Comparison of ENCODE assay signal across 11 mouse cellular contexts in genomic region chr5:3395020-3395419, GRCm38 (mm10). TPM values are rescaled to one million over a fixed set of nuclear protein-coding genes. Genes with fewer than 3 reads are reported as not detected.
A peak's percentile ranks its signal among the peaks of the same experiment; 100 is the strongest.
DNase-seq lines count a peak whose midpoint lies in the region; ATAC-seq lines count a peak whose summit lies in the region.
"Had no signal": no experiment of that assay in that cellular context is flagged by ENCODE, and none has a peak within 500 bp of the region (broad histone marks: within the 10 kb centered on the region; RNA-seq: fewer than 3 reads in every experiment).

No protein-coding gene starts in this region.

- ATAC-seq in neural tube, embryonic 11.5 days (ENCODE audit: insufficient read depth, low FRiP score, low TSS enrichment), result peak; percentile 77; the same call in 1 of the 2 replicates
- ATAC-seq in neural tube, embryonic 15.5 days (ENCODE audit: low FRiP score), result no peak
- ATAC-seq in megakaryocyte, adult 5-6 weeks (ENCODE audit: poor library complexity, severe bottlenecking), result peak; percentile 43; the same call in 1 of the 2 replicates

- H3K4me1 ChIP-seq in neural tube, embryonic 11.5 days (ENCODE audit: control insufficient read depth, insufficient read depth, low read length), result 0 out of 2 replicates have a peak, but pooled peaks cover 9% of the 10 kb centered on the region
- peaks cover 8% of the 10 kb centered on the region; the same call in 1 of the 2 replicates for H3K4me1 ChIP-seq in neural tube, embryonic 15.5 days
- H3K4me1 ChIP-seq: embryonic facial prominence, embryonic 15.5 days had no signal

- H3K4me2 ChIP-seq in neural tube, embryonic 11.5 days (ENCODE audit: low read depth), result no peak overlapping the region
- H3K4me2 ChIP-seq in neural tube, embryonic 15.5 days, result no peak overlapping the region
- H3K4me2 ChIP-seq: embryonic facial prominence, embryonic 15.5 days had no signal

- no peak overlapping the region for H3K9ac ChIP-seq in neural tube, embryonic 11.5 days (ENCODE audit: low read length)
- H3K9ac ChIP-seq in neural tube, embryonic 15.5 days (replicated peaks), result no peak overlapping the region
- H3K9ac ChIP-seq: embryonic facial prominence, embryonic 15.5 days had no signal

- no peaks in the 10 kb centered on the region for H3K9me3 ChIP-seq in neural tube, embryonic 11.5 days (ENCODE audit: control insufficient read depth, low read length)
- no peaks in the 10 kb centered on the region for H3K9me3 ChIP-seq in neural tube, embryonic 15.5 days (replicated peaks)
- H3K9me3 ChIP-seq: embryonic facial prominence, embryonic 15.5 days had no signal

- WGBS in neural tube, embryonic 11.5 days, result 54% methylated on average over 6 of the region's 6 CpGs
- WGBS in neural tube, embryonic 15.5 days, result 24% methylated on average over 6 of the region's 6 CpGs

- H3K27ac ChIP-seq in neural tube, embryonic 11.5 days (ENCODE audit: low read depth, low read length), result 0 out of 2 replicates have a peak overlapping the region, but pooled peaks have one; percentile 8
- H3K27ac ChIP-seq in neural tube, embryonic 15.5 days (replicated peaks), result no peak overlapping the region
- H3K27ac ChIP-seq: embryonic facial prominence, embryonic 15.5 days had no signal

- H3K36me3 ChIP-seq in neural tube, embryonic 11.5 days (ENCODE audit: control insufficient read depth, insufficient read depth, low read length), result no peaks in the 10 kb centered on the region
- H3K36me3 ChIP-seq in neural tube, embryonic 15.5 days, result no peaks in the 10 kb centered on the region
- H3K36me3 ChIP-seq: embryonic facial prominence, embryonic 15.5 days had no signal

- peak; percentile 22 to 50 for DNase-seq in adrenal gland, adult (ENCODE audit: inconsistent age in 2 of 2, low spot score in 1 of 2)
- DNase-seq in adrenal gland, postnatal 4 days (ENCODE audit: low spot score in 2 of 2), result no peak
- DNase-seq in neural tube, embryonic 11.5 days (ENCODE audit: low spot score), result peak; percentile 43
- peak; percentile 68 for DNase-seq in retina, embryonic 14.5 days (ENCODE audit: low spot score)
- DNase-seq in kidney, postnatal 36 days, result no peak
- no peak for DNase-seq in layer of hippocampus, adult 18-20 months (ENCODE audit: low spot score in 2 of 2)
- DNase-seq: kidney, adult 8-10 months; lung, postnatal 4 days had no signal

- H3K27me3 ChIP-seq in neural tube, embryonic 11.5 days (ENCODE audit: control insufficient read depth, insufficient read depth, low read length), result no peaks in the 10 kb centered on the region
- no peaks in the 10 kb centered on the region for H3K27me3 ChIP-seq in neural tube, embryonic 15.5 days (replicated peaks)
- H3K27me3 ChIP-seq: embryonic facial prominence, embryonic 15.5 days had no signal

- no peak overlapping the region for H3K4me3 ChIP-seq in neural tube, embryonic 11.5 days (ENCODE audit: low read depth, low read length)
- no peak overlapping the region for H3K4me3 ChIP-seq in neural tube, embryonic 15.5 days (replicated peaks)
- H3K4me3 ChIP-seq: embryonic facial prominence, embryonic 15.5 days had no signal

RNA-seq across cellular contexts. Expression of gene Cdk6, which starts 53.7 kb away (rescaled TPM):
- 10 to 100 TPM; 39.0 to 43.4 TPM for total RNA-seq in adrenal gland, postnatal 4 days (2021)
- 12.2 and 14.1 TPM in 2 replicates for polyA plus RNA-seq in neural tube, embryonic 11.5 days (2014; fragmentation: Nextera tagmentation; extraction: Ambion mirVana)
- polyA plus RNA-seq in neural tube, embryonic 15.5 days (2015; fragmentation: Nextera tagmentation; extraction: Ambion mirVana), result 13.3 and 32.5 TPM in 2 replicates
- 17.9 TPM in 2 replicates for total RNA-seq in megakaryocyte, adult 5-6 weeks (2015)
- total RNA-seq in megakaryocyte, adult 5-6 weeks (2017), result 9.7 and 18.8 TPM in 2 replicates
- total RNA-seq in layer of hippocampus, adult 18-20 months (2021), result 1 to 10 TPM; 1.9 to 4.7 TPM

Comparison
In these comparisons a context has a peak if more than half of its experiments do, and no peak if none do; other contexts are left out.
1. DNase-seq: peak in adrenal gland, adult (2 of 2), neural tube, embryonic 11.5 days (single experiment) and retina, embryonic 14.5 days (single experiment); none in adrenal gland, postnatal 4 days (0 of 2), kidney, postnatal 36 days (0 of 2) and layer of hippocampus, adult 18-20 months (0 of 2).